In genomic region chr8:26630544-26630943, GRCm38 (mm10) we compare ENCODE assay signal across 13 mouse cellular contexts.
"Had no signal": no experiment of that assay in that cellular context is flagged by ENCODE, and none has a peak within 500 bp of the region (broad histone marks: within the 10 kb centered on the region; RNA-seq: fewer than 3 reads in every experiment).

No protein-coding gene starts in this region.

- H3K4me3 ChIP-seq: neural tube, embryonic 13.5 days had no signal

- H3K4me2 ChIP-seq: liver, embryonic 11.5 days; lung, embryonic 14.5 days; midbrain, embryonic 11.5 days; neural tube, embryonic 13.5 days had no signal

- H3K36me3 ChIP-seq: neural tube, embryonic 13.5 days had no signal

- DNase-seq: kidney, adult 18-20 months; kidney, adult 9 months; kidney, postnatal 14 days; kidney, postnatal 4 days; liver, postnatal 0 days; lung, embryonic 14.5 days; midbrain, embryonic 14.5 days; thymus, adult 18-20 months; thymus, postnatal 36 days had no signal

- ATAC-seq: liver, postnatal 0 days; lung, postnatal 0 days had no signal
